Mouse (Mus musculus) lung, postnatal 0 days (tissue): ENCODE measurements around the gene Mgst2. TPM values are rescaled to one million over a fixed set of nuclear protein-coding genes. Genes with fewer than 3 reads are reported as not detected.
A peak's percentile ranks its signal among the peaks of the same experiment; 100 is the strongest.

ENCODE experiments used
- ATAC-seq: fragments of 200-750 bp; cut with Nextera tagmentation; 2 replicates; pipeline ENCODE4 v1.8.0; 2017; ENCODE audit warnings: moderate library complexity
- DNase-seq: peaks from one replicate; pipeline ENCODE4 v3.0.0-alpha.2; 2016; ENCODE audit warnings: low spot score
- H3K27ac ChIP-seq: fragments of 300-500 bp; sonication (generic); 2 replicates; pipeline ENCODE4 v1.5.1; 2014; ENCODE audit warnings: antibody characterized with exemption, mild to moderate bottlenecking, low read length, mixed read lengths
- H3K27me3 ChIP-seq: fragments of 300-500 bp; sonication (generic); replicated peaks from 2 replicates; pipeline ENCODE4 v1.6.1; 2014; ENCODE audit warnings: low read length, mixed read lengths; ENCODE audit not compliant: insufficient read depth
- H3K36me3 ChIP-seq: fragments of 300-500 bp; sonication (generic); 2 replicates; pipeline ENCODE4 v1.6.1; 2014; ENCODE audit warnings: low read length, mixed read lengths; ENCODE audit not compliant: insufficient read depth
- H3K4me1 ChIP-seq: fragments of 300-500 bp; sonication (generic); 2 replicates; pipeline ENCODE4 v1.6.1; 2014; ENCODE audit warnings: antibody characterized with exemption, low read depth, low read length, mixed read lengths; ENCODE audit not compliant: insufficient read depth
- H3K4me2 ChIP-seq: fragments of 300-500 bp; sonication (generic); replicated peaks from 2 replicates; pipeline ENCODE4 v1.6.1; 2014; ENCODE audit warnings: low read depth, mild to moderate bottlenecking, low read length, moderate library complexity, mixed read lengths
- H3K4me3 ChIP-seq: fragments of 300-500 bp; sonication (generic); 2 replicates; pipeline ENCODE4 v1.5.1; 2014; ENCODE audit warnings: low read depth, low read length
- H3K9ac ChIP-seq: fragments of 300-500 bp; sonication (generic); replicated peaks from 2 replicates; pipeline ENCODE4 v1.6.1; 2014; ENCODE audit warnings: low read depth, mild to moderate bottlenecking
- H3K9me3 ChIP-seq: fragments of 300-500 bp; sonication (generic); 2 replicates; pipeline ENCODE4 v1.6.1; 2016; ENCODE audit warnings: low read length, mixed read lengths
- CTCF ChIP-seq: IDR thresholded peaks from 2 replicates; pipeline ENCODE4 v1.5.1; 2016; ENCODE audit warnings: antibody characterized with exemption, mild to moderate bottlenecking
- EP300 ChIP-seq: IDR thresholded peaks from 2 replicates; pipeline ENCODE4 v1.6.1; 2016; ENCODE audit warnings: antibody characterized with exemption, mild to moderate bottlenecking, control low read depth
- WGBS: fragments of 180-500 bp; shearing (Covaris S2); extraction: QIAGEN DNeasy Blood & Tissue Kit; methylation state at CpG from one replicate; pipeline ENCODE4 v1.1.7; 2014; 5-methylcytosine and 5-hydroxymethylcytosine counted together
- polyA plus RNA-seq: library from polyadenylated mRNA; unstranded; fragments of >200 nt; fragmentation: Nextera tagmentation; extraction: Ambion mirVana; gene quantifications from 2 replicates; pipeline ENCODE4 v1.2.1, GENCODE M21; 2015

Mgst2 gene
- polyA plus RNA-seq, 1 experiment from 2014 or later: 8.6 TPM

DNA sequence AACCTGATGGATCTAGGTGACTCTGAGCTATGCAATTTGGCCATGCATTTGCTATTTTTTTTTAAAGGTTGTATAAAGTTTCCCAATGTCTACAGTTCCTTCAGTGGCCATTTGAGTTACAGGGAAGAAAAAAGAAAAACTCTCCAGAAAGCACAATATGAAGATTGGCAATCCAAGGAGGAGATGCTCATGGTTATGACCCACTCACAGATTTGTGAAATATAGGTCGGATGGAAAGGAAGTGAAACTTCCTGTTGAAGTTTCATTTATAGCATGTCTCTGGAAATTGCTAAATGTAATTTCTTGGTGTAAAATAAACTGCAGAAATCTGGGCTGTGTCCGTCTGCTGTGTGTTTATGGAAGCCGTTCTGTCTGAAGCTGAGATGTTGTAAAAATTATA, 31.2 kb upstream of the Mgst2 start:
- H3K4me2 ChIP-seq: no peak overlapping the region
- no peak overlapping the region for H3K27ac ChIP-seq
- ATAC-seq (no peak), DNase-seq (no peak)
- H3K9ac ChIP-seq: no peak overlapping the region
- 33% methylated on average over 3 of the region's 3 CpGs for WGBS
- no peak overlapping the region for H3K4me3 ChIP-seq
- TF ChIP-seq EP300 (no peak), CTCF (no peak)
- H3K9me3 ChIP-seq: no peaks in the 10 kb centered on the region
- no peaks in the 10 kb centered on the region for H3K36me3 ChIP-seq
- no peaks in the 10 kb centered on the region for H3K4me1 ChIP-seq
- H3K27me3 ChIP-seq: no peaks in the 10 kb centered on the region

DNA sequence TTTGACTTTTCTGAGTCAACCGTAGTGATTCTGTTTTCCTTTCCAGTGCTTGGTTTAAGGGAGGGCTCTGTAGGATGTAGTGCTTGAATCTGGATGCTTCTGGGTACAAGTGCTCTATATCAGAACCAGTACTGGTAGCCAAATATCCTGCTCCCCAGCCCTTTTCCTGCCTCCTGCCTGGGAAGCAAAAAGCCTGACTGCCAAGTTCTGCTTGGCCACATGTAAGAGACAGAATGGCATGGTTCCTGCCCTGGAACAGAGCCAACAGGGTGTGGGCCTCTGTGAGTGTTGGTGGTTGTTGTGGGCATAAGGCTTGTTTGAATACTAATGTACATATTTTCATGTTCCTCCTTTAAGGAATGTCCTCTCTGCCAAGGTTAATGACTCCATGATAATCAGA, 29.4 kb upstream of the Mgst2 start:
- Histone ChIP-seq H3K36me3 (no peaks in the 10 kb centered on the region), H3K4me2 (no peak overlapping the region), H3K9ac (no peak overlapping the region), H3K27me3 (no peaks in the 10 kb centered on the region), H3K9me3 (no peaks in the 10 kb centered on the region), H3K27ac (no peak overlapping the region), H3K4me3 (no peak overlapping the region), H3K4me1 (no peaks in the 10 kb centered on the region)
- TF ChIP-seq CTCF (no peak), EP300 (no peak)
- ATAC-seq (no peak), DNase-seq (no peak)
- WGBS: 87% methylated on average over 1 of the region's 1 CpGs

DNA sequence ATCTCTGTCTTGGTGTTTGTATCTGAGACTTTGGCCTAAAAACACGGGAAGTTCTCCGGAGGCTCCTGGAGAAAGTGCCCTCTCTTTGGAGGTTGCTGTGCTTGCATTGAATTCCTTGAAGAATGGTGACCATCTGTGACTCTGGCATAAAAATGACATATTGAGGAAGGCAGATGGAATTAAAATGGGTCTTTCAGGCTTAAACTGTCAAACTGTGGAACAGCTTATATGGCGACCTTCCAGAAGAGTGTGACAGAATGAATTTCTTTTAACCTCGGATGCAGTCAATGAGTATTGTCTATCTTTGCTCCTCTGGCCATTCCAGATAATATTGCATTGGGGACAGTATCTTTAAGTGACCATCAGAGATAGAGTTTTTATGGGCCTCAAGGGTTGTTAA, 28.2 kb upstream of the Mgst2 start:
- Histone ChIP-seq H3K36me3 (no peaks in the 10 kb centered on the region), H3K27me3 (no peaks in the 10 kb centered on the region), H3K27ac (no peak overlapping the region), H3K4me2 (no peak overlapping the region), H3K9ac (no peak overlapping the region), H3K4me1 (no peaks in the 10 kb centered on the region), H3K4me3 (no peak overlapping the region), H3K9me3 (no peaks in the 10 kb centered on the region)
- DNase-seq: no peak
- TF ChIP-seq EP300: no peak
- no peak for TF ChIP-seq CTCF
- no peak for ATAC-seq
- WGBS: 92% methylated on average over 4 of the region's 4 CpGs

DNA sequence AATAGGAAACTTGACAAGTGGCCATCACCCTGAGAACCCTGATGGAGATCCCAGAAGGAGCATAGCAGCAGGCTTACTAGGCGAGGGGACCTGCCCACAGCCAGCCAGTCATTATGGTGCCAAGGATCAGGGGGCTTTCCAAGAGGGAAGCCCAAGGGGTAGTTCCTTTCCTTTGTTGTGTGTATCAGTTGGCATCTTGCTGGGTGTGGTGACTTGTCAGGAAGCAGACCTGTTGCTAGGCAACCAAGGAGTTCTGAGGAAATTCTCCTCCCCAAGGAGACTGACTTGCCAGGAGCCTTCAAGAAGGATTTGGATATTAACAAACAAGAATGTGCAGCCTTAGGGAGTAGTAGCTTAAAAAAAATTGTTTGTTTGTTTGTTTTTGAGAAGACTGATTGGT, 25.7 kb upstream of the Mgst2 start:
- 59% methylated on average over 1 of the region's 1 CpGs for WGBS
- H3K9me3 ChIP-seq: no peaks in the 10 kb centered on the region
- no peak overlapping the region for H3K4me2 ChIP-seq
- no peaks in the 10 kb centered on the region for H3K27me3 ChIP-seq
- H3K36me3 ChIP-seq: no peaks in the 10 kb centered on the region
- peak; percentile 46; the same call in 1 of the 2 replicates for ATAC-seq
- H3K27ac ChIP-seq: no peak overlapping the region
- TF ChIP-seq EP300: no peak
- no peak for TF ChIP-seq CTCF
- no peaks in the 10 kb centered on the region for H3K4me1 ChIP-seq
- peak; percentile 70 for DNase-seq
- no peak overlapping the region for H3K9ac ChIP-seq
- H3K4me3 ChIP-seq: no peak overlapping the region

DNA sequence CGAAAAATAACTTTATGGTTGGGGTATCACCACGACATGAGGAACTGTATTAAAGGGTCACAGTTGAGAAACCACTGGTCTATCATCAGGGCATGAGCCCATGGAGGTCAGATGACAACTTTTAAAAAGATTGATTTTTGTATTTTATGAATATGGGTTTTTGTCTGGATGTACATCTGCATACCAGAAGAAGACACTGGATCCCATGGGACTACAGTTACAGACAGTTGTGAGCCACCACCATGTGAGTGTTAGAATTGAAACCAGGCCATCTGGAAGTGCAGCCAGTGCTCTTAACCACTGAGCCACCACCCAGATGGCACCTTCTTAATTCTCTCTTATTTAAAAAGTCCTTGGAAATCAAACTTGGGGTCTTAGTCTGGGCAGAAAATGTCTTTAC, 24.2 kb upstream of the Mgst2 start:
- H3K27me3 ChIP-seq: no peaks in the 10 kb centered on the region
- 74% methylated on average over 2 of the region's 2 CpGs for WGBS
- no peak overlapping the region for H3K27ac ChIP-seq
- no peaks in the 10 kb centered on the region for H3K9me3 ChIP-seq
- no peak overlapping the region for H3K9ac ChIP-seq
- no peak overlapping the region for H3K4me3 ChIP-seq
- DNase-seq (no peak), ATAC-seq (no peak)
- H3K36me3 ChIP-seq: no peaks in the 10 kb centered on the region
- TF ChIP-seq EP300 (no peak), CTCF (no peak)
- no peaks in the 10 kb centered on the region for H3K4me1 ChIP-seq
- H3K4me2 ChIP-seq: no peak overlapping the region

DNA sequence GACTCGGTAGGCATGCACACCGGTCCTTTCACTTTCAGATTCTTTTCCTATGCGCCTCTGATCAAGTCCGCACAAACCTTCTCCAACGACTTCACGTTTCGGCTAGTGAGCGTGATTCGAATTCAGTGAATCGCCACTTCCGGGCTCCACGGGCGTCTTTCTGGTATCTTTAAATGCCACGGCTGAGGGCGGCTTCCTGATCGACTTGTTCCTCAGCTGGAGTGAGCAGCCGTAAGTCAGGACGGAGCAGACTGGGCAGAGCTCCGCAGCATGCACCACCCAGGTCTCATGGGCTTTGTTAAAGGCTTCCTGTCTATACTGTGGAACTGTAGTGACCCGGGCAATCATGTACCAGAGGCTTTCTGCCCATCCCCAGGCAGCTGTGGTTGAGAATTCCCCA, 23.5 kb upstream of the Mgst2 start:
- Histone ChIP-seq H3K9me3 (no peaks in the 10 kb centered on the region), H3K36me3 (no peaks in the 10 kb centered on the region), H3K4me3 (no peak overlapping the region), H3K4me2 (no peak overlapping the region), H3K27me3 (no peaks in the 10 kb centered on the region), H3K27ac (no peak overlapping the region), H3K4me1 (no peaks in the 10 kb centered on the region), H3K9ac (no peak overlapping the region)
- 83% methylated on average over 20 of the region's 20 CpGs for WGBS
- DNase-seq (no peak), ATAC-seq (peak; percentile 69)
- TF ChIP-seq EP300: no peak
- TF ChIP-seq CTCF: no peak

DNA sequence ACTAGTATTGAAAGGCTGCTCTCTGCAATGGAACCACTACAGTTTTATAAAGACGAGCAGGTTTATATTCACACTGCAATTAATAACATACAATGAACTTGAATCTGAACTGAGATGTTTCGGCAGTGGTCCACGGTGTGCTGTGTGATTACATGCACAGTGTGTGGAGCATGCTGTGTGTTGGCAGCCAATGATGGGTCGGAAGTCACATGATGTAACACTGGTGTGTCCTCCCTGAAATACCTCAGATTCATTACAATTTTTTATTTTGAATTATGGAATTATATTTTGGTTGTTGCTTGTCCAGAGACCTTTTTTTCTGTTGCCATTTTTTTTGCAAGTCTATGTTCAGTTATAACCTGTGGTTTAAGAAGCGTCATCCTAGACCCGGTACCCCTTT, 22.8 kb upstream of the Mgst2 start:
- Histone ChIP-seq H3K4me1 (no peaks in the 10 kb centered on the region), H3K9me3 (no peaks in the 10 kb centered on the region), H3K9ac (no peak overlapping the region), H3K4me2 (no peak overlapping the region), H3K27me3 (no peaks in the 10 kb centered on the region), H3K4me3 (no peak overlapping the region), H3K27ac (no peak overlapping the region), H3K36me3 (no peaks in the 10 kb centered on the region)
- DNase-seq: no peak
- TF ChIP-seq CTCF: no peak
- TF ChIP-seq EP300: no peak
- WGBS: 92% methylated on average over 6 of the region's 6 CpGs
- no peak for ATAC-seq
